Mouse (Mus musculus) kidney, postnatal 4 days (tissue): Measurements from ENCODE around the gene Gm21704.
"Not testable (repeated sequence)": the region's sequence is repeated elsewhere in the genome, so short reads cannot be mapped to it uniquely, and the experiment has no call there.

Experiments used
- DNase-seq, 2 experiments: peaks; one replicate each; pipeline ENCODE4 v3.0.0; 2021; ENCODE audit warnings: mixed read lengths in 2 of 2

Gene Gm21704

GRCm38 (mm10) chrY:3410067-3410466 lies at the start of gene Gm21704, which contains the start of gene Gm21708:
TSS of gene Gm21704 (minus strand) at chrY:3410167.
TSS of gene Gm21708 (minus strand) at chrY:3410167.
- not testable (repeated sequence) for DNase-seq

- not testable (repeated sequence) for DNase-seq
Observed at GRCm38 (mm10) chrY:3345229-3345628, 64.7 kb downstream of the Gm21704 start, which contains the start of gene Gm21693. TSS of gene Gm21693 (minus strand) at chrY:3345329.

GRCm38 (mm10) chrY:3340661-3341060 lies 69.3 kb downstream of the Gm21704 start:
- DNase-seq = not testable (repeated sequence)
